Mouse (Mus musculus): ENCODE measurements around the gene Polr2j.

DNA sequence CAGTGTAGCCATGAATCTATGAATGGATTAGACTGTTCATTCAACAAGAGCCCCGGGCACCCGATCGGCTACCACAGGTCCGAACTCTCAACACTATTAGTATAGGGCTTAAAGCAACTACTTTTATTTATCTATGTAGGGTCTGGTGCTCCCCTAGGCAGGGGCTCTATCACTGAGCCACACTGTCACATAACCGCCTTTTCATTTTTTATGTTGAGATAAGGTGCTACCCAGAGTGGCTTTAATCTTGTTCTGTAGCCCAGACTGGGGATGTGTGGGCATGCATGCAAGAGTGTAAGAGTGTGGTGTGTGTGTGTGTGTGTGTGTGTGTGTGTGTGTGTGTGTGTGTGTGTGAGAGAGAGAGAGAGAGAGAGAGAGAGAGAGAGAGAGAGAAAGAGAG lies 38.3 kb upstream of the Polr2j start:
- TF ChIP-seq CTCF (IDR thresholded peaks at IDR 0.05; ENCODE audit: low read depth) (no peak), EP300 (optimal IDR thresholded peaks at IDR 0.05) (no peak)
